Mouse (Mus musculus): ENCODE results near the gene Mum1. TPM values are rescaled to one million over a fixed set of nuclear protein-coding genes. Genes with fewer than 3 reads are reported as not detected.

Mum1 gene
- polyA plus RNA-seq (2015; fragmentation: Nextera tagmentation; extraction: Ambion mirVana), result 74.8 and 75.5 TPM in 2 replicates

GRCm38 (mm10) chr10:80226416-80227165, at the start of gene Mum1:
TSS of gene Mum1 (plus strand) at chr10:80226434.
- peak within 1 kb of the TSS; percentile 90 for H3K4me2 ChIP-seq
- peaks cover 34% of the 10 kb centered on the region for H3K36me3 ChIP-seq
- peak; percentile 99 for ATAC-seq (replicated peaks; ENCODE audit: low FRiP score)
- peak within 1 kb of the TSS; percentile 95 for H3K27ac ChIP-seq
- no peaks in the 10 kb centered on the region for H3K27me3 ChIP-seq
- no peaks in the 10 kb centered on the region for H3K9me3 ChIP-seq (replicated peaks)
- peak within 1 kb of the TSS; percentile 98 for H3K9ac ChIP-seq
- peak within 1 kb of the TSS; percentile 89 for H3K4me3 ChIP-seq (replicated peaks)
- peaks cover 44% of the 10 kb centered on the region for H3K4me1 ChIP-seq
- under 1% methylated on average over 62 of the region's 75 CpGs for WGBS

- Histone ChIP-seq H3K4me2 (no peak overlapping the region), H3K36me3 (peaks cover 7% of the 10 kb centered on the region; the same call in 1 of the 2 replicates), H3K9me3 (replicated peaks) (no peaks in the 10 kb centered on the region), H3K4me1 (peaks cover 35% of the 10 kb centered on the region), H3K27me3 (no peaks in the 10 kb centered on the region), H3K27ac (no peak overlapping the region), H3K9ac (no peak overlapping the region), H3K4me3 (replicated peaks) (no peak overlapping the region)
- WGBS, result 74% methylated on average over 7 of the region's 7 CpGs
- no peak for ATAC-seq (replicated peaks; ENCODE audit: low FRiP score)
Observed at GRCm38 (mm10) chr10:80177441-80178279, 48.6 kb upstream of the Mum1 start.

GRCm38 (mm10) chr10:80179068-80180051, 46.9 kb upstream of the Mum1 start, which contains the start of gene Efna2:
TSS of gene Efna2 (plus strand) at chr10:80179482.
- Histone ChIP-seq H3K4me2 (peak within 1 kb of the TSS; percentile 78), H3K9ac (peak within 1 kb of the TSS; percentile 81), H3K4me3 (replicated peaks) (peak within 1 kb of the TSS; percentile 78), H3K27ac (peak within 1 kb of the TSS; percentile 74), H3K27me3 (no peaks in the 10 kb centered on the region), H3K36me3 (peaks cover 6% of the 10 kb centered on the region; the same call in 1 of the 2 replicates), H3K4me1 (peaks cover 28% of the 10 kb centered on the region), H3K9me3 (replicated peaks) (no peaks in the 10 kb centered on the region)
- WGBS, result 1% methylated on average over 73 of the region's 106 CpGs
- peak; percentile 57 for ATAC-seq (replicated peaks; ENCODE audit: low FRiP score)

- Histone ChIP-seq H3K4me2 (peak overlapping the region; percentile 78), H3K27ac (no peak overlapping the region), H3K4me3 (replicated peaks) (peak overlapping the region; percentile 78), H3K4me1 (peaks cover 28% of the 10 kb centered on the region), H3K9ac (peak overlapping the region; percentile 81), H3K36me3 (no peaks in the 10 kb centered on the region), H3K27me3 (no peaks in the 10 kb centered on the region), H3K9me3 (replicated peaks) (no peaks in the 10 kb centered on the region)
- ATAC-seq (replicated peaks; ENCODE audit: low FRiP score), result no peak
- WGBS, result 41% methylated on average over 6 of the region's 6 CpGs
Observed at GRCm38 (mm10) chr10:80180288-80180687, 45.9 kb upstream of the Mum1 start.

DNA sequence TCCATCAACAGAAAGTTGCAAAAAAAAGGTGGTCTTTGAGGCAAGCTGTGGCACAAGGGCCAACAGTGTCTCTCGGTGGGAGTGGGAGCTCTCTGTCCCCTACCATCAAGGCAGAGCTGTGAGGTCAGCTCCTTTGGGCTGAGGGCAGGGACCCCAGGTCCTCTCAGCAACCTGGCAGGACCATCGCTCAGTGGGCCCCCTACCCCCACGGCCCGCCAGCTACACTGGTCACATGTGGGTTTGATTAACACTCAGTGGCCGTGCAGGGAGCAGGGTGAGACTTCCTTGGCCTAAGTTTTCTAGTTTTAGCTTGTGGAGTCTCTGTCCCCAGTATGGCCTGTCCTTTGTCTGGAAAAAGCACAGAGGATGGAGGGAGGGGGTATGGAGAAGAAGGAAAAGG, 45.4 kb upstream of the Mum1 start:
- no peaks in the 10 kb centered on the region for H3K27me3 ChIP-seq

DNA sequence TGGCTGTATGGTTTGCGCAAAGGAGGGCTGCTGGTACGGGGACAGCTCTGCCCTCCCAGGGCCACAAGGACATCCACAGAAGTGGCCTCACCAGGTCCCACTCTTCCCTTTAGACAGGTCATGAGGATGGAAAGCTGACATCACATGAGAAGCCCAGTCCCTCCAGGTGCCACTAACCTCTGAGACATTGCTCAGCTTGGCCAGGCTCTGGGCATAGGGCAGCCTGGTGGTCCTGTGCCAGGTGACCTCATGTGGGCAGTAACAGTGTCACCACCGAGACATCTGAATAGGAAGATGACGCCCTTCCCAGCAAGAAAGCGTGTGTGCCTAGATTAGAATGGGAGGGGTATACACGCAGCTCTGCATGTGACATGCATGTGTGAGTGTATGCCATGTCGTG, 43.7 kb upstream of the Mum1 start:
- Histone ChIP-seq H3K9ac (no peak overlapping the region), H3K4me3 (replicated peaks) (no peak overlapping the region), H3K27ac (no peak overlapping the region), H3K36me3 (peaks cover 9% of the 10 kb centered on the region; the same call in 1 of the 2 replicates), H3K9me3 (replicated peaks) (no peaks in the 10 kb centered on the region), H3K4me1 (peaks cover 26% of the 10 kb centered on the region), H3K27me3 (peaks cover 8% of the 10 kb centered on the region), H3K4me2 (no peak overlapping the region)
- 94% methylated on average over 7 of the region's 7 CpGs for WGBS
- no peak for ATAC-seq (replicated peaks; ENCODE audit: low FRiP score)

More for the DNA sequence above, 45.4 kb upstream of the Mum1 start:
- no peak overlapping the region for H3K27ac ChIP-seq
- peak overlapping the region; percentile 78 for H3K4me2 ChIP-seq
- 45% methylated on average over 5 of the region's 5 CpGs for WGBS
- no peaks in the 10 kb centered on the region for H3K9me3 ChIP-seq (replicated peaks)
- no peak for ATAC-seq (replicated peaks; ENCODE audit: low FRiP score)
- H3K9ac ChIP-seq, result 0 out of 2 replicates have a peak overlapping the region, but pooled peaks have one; percentile 81
- no peaks in the 10 kb centered on the region for H3K36me3 ChIP-seq
- peak overlapping the region; percentile 78 for H3K4me3 ChIP-seq (replicated peaks)
- peaks cover 25% of the 10 kb centered on the region for H3K4me1 ChIP-seq

GRCm38 (mm10) chr10:80186649-80187048, 39.6 kb upstream of the Mum1 start:
- Histone ChIP-seq H3K9me3 (replicated peaks) (no peaks in the 10 kb centered on the region), H3K27me3 (peaks cover 42% of the 10 kb centered on the region), H3K4me1 (peaks cover 19% of the 10 kb centered on the region), H3K27ac (no peak overlapping the region), H3K4me2 (no peak overlapping the region), H3K4me3 (replicated peaks) (no peak overlapping the region), H3K9ac (no peak overlapping the region), H3K36me3 (peaks cover 25% of the 10 kb centered on the region; the same call in 1 of the 2 replicates)
- WGBS, result 38% methylated on average over 27 of the region's 27 CpGs
- ATAC-seq (replicated peaks; ENCODE audit: low FRiP score), result no peak

GRCm38 (mm10) chr10:80187739-80188138, 38.5 kb upstream of the Mum1 start:
- H3K9ac ChIP-seq, result no peak overlapping the region
- ATAC-seq (replicated peaks; ENCODE audit: low FRiP score), result no peak
- no peaks in the 10 kb centered on the region for H3K9me3 ChIP-seq (replicated peaks)
- peaks cover 53% of the 10 kb centered on the region for H3K27me3 ChIP-seq
- peaks cover 19% of the 10 kb centered on the region for H3K4me1 ChIP-seq
- H3K4me2 ChIP-seq, result no peak overlapping the region
- WGBS, result 91% methylated on average over 10 of the region's 10 CpGs
- no peak overlapping the region for H3K4me3 ChIP-seq (replicated peaks)
- H3K36me3 ChIP-seq, result peaks cover 25% of the 10 kb centered on the region; the same call in 1 of the 2 replicates
- no peak overlapping the region for H3K27ac ChIP-seq

DNA sequence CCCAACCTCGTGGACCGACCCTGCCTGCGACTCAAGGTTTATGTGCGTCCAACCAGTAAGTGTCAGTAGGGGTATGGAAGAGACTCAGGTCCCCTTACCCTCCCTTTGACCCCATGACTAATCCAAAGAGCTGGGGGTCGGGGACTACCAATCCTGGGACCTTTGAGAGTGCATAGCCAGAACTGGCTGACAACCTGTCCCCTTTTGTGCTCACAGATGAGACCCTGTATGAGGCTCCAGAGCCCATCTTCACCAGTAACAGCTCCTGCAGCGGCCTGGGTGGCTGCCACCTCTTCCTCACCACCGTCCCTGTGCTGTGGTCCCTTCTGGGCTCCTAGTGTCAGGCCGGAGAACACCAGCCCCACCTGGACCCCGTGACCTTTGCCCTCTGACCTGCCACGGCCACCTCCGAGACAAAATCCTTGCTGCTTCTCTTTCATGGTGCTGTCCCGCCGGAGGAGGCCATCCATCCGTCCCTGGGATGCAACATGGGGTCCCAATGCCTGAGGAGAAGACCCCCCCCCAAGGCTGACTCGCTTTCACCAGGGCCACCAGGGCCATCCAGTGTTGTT, 37.7 kb upstream of the Mum1 start:
- 76% methylated on average over 15 of the region's 15 CpGs for WGBS
- Histone ChIP-seq H3K4me3 (replicated peaks) (no peak overlapping the region), H3K36me3 (peaks cover 25% of the 10 kb centered on the region; the same call in 1 of the 2 replicates), H3K4me2 (no peak overlapping the region), H3K27me3 (peaks cover 59% of the 10 kb centered on the region), H3K9ac (no peak overlapping the region), H3K27ac (no peak overlapping the region), H3K9me3 (replicated peaks) (no peaks in the 10 kb centered on the region), H3K4me1 (peaks cover 22% of the 10 kb centered on the region)
- no peak for ATAC-seq (replicated peaks; ENCODE audit: low FRiP score)

DNA sequence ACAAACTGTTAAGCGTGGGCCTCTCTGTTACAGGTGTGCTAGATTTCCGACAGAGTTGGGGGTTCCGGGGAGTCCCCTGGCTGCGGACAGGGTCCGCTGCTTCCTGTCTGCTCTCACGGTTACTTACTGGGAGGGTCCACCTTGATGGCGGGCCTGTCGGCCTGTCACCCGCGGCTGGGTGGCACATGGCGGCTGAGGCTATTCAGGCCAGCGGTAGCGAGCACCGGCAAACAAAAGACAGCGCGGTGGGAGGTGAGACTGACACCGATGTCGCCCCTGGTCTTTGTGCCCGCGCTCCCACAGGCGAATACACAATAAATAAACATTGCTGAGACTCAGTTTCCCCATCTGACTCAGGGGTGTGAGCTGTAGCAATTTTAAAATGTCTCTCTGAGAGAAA, 36.2 kb upstream of the Mum1 start:
- ATAC-seq (replicated peaks; ENCODE audit: low FRiP score), result no peak
- no peaks in the 10 kb centered on the region for H3K9me3 ChIP-seq (replicated peaks)
- peaks cover 68% of the 10 kb centered on the region for H3K27me3 ChIP-seq
- H3K36me3 ChIP-seq, result peaks cover 25% of the 10 kb centered on the region; the same call in 1 of the 2 replicates
- peak overlapping the region; percentile 31 for H3K9ac ChIP-seq
- H3K27ac ChIP-seq, result no peak overlapping the region
- H3K4me2 ChIP-seq, result peak overlapping the region; percentile 86
- peak overlapping the region; percentile 45 for H3K4me3 ChIP-seq (replicated peaks)
- WGBS, result 7% methylated on average over 21 of the region's 21 CpGs
- H3K4me1 ChIP-seq, result peaks cover 22% of the 10 kb centered on the region

Measured in kidney, embryonic 15.5 days (tissue).